Mouse (Mus musculus): Measurements from ENCODE around the gene Dnaaf3. TPM values are rescaled to one million over a fixed set of nuclear protein-coding genes. Genes with fewer than 3 reads are reported as not detected.
"Not testable (repeated sequence)": the region's sequence is repeated elsewhere in the genome, so short reads cannot be mapped to it uniquely, and the experiment has no call there.

Gene Dnaaf3
- polyA plus RNA-seq, 1 experiment from 2014 or later, result 3.0 TPM

DNA sequence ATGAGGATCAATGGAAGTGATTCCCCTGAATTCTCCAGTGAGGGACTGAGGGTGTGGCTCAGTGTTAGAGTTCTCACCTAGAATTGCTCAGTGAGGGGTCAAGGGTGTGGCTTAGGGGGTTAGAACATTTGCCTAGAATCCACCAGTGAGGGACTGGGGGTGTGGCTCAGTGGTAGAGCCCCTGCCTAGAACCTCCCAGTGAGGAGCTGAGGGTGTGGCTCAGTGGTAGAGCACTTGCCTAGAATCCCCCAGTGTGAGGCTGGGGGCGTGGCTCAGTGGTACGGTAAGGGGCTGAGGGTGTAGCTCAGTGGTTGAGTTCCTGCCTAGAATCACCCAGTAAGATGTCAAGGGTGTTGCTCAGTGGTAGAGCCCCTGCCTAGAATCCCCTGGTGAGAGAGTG is 6.8 kb upstream of the Dnaaf3 start:
- Histone ChIP-seq H3K9me3 (no peaks in the 10 kb centered on the region), H3K4me2 (no peak overlapping the region), H3K9ac (no peak overlapping the region), H3K27ac (no peak overlapping the region), H3K4me1 (no peaks in the 10 kb centered on the region), H3K27me3 (no peaks in the 10 kb centered on the region), H3K36me3 (no peaks in the 10 kb centered on the region), H3K4me3 (no peak overlapping the region)
- ATAC-seq (ENCODE audit: insufficient number of reproducible peaks, low FRiP score, low TSS enrichment, low read depth), result no peak
- 63% methylated on average over 2 of the region's 2 CpGs for WGBS

DNA sequence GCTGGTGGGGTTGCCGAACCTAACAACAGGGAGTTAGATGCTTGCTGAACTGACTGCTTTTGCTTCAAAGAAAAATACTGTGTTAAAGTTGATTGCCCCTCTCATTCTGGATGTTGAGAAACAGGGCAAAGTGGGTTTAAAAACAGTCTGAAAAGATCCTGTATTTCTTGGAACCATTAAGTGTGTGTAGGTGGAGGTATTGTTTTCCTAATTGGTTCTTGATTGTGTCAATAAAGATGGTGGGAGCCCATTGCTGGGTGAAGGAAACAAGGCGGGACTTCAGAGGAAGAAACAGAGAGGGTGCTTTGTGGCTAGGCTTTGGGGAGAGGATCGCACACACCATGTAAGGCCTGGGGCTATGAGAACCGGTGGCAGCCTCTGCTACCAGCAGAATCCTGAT is 4.9 kb upstream of the Dnaaf3 start:
- Histone ChIP-seq H3K4me2 (no peak overlapping the region), H3K27ac (no peak overlapping the region), H3K27me3 (no peaks in the 10 kb centered on the region), H3K9me3 (no peaks in the 10 kb centered on the region), H3K9ac (no peak overlapping the region), H3K4me3 (no peak overlapping the region), H3K36me3 (no peaks in the 10 kb centered on the region), H3K4me1 (peaks cover 4% of the 10 kb centered on the region)
- 40% methylated on average over 4 of the region's 4 CpGs for WGBS
- no peak for ATAC-seq (ENCODE audit: insufficient number of reproducible peaks, low FRiP score, low TSS enrichment, low read depth)

DNA sequence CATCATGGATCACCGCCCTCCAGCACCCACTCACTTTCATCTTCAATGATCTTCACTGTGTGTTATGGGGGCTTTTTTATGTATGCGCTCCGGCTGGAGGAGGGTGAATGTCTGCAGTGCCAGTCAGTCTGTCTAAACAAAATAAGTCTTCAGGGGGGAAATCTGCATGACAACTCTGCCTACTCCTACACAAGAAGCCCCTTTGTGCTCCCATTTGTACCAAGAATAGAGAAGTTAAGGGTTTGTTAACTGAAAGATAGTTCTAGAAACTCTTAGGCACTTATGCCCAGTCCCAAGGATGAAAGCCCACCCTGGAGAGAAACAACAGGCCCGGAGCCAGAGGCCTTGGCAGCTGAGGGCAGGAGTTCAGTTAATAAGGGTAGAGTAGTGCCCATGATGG is 4.1 kb upstream of the Dnaaf3 start:
- no peak for ATAC-seq (ENCODE audit: insufficient number of reproducible peaks, low FRiP score, low TSS enrichment, low read depth)

DNA sequence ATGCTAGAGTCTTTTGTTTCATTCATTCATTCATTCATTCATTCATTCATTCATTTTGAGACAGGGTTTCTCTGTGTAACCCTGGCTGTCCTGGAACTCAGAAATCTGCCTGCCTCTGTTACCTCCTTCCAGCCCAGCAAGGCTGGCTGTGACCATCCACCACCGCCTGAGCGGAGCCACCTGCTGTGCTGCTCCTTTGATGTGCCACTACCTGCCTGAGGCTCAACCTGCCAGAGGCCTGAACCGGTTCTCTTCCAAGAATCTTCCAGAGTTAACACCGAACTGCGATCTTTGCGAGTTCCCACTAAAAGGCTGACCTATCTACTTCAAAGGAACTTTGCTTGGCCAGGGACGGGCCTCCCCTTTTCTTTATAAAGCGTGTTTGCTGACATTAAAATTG is 2.1 kb downstream of the Dnaaf3 start:
- H3K27ac ChIP-seq; ATAC-seq (ENCODE audit: insufficient number of reproducible peaks, low FRiP score, low TSS enrichment, low read depth); H3K9ac ChIP-seq; H3K9me3 ChIP-seq; H3K27me3 ChIP-seq; H3K4me2 ChIP-seq; H3K36me3 ChIP-seq; H3K4me3 ChIP-seq: not testable (repeated sequence)
- 30% methylated on average over 8 of the region's 8 CpGs for WGBS
- peaks cover 28% of the 10 kb centered on the region for H3K4me1 ChIP-seq

More for the DNA sequence above, 4.1 kb upstream of the Dnaaf3 start:
- Histone ChIP-seq H3K4me2 (no peak overlapping the region), H3K27me3 (0 out of 2 replicates have a peak, but pooled peaks cover 4% of the 10 kb centered on the region), H3K4me1 (peaks cover 12% of the 10 kb centered on the region), H3K36me3 (no peaks in the 10 kb centered on the region), H3K9me3 (no peaks in the 10 kb centered on the region), H3K9ac (no peak overlapping the region), H3K4me3 (no peak overlapping the region), H3K27ac (no peak overlapping the region)
- 90% methylated on average over 4 of the region's 4 CpGs for WGBS

DNA sequence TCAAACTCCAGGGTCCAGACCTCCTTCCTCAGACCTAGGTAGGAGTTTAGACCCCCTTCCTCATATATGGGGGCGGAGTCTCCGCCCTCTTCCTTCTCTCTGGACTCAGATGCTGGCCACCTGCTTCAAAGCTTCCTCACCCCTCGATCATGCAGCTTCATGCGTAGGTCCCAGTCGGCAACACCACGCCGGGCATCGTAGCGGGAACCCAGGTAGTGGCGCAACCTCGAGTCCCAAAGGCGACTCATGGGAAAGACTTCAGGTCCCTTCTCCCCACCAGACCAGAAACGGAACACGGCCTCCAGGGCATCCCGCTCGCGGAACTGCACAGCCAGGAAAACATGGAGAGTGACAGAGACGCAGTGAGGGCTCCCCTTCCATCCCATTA is 5.0 kb downstream of the Dnaaf3 start:
- H3K9ac ChIP-seq, result no peak overlapping the region
- 50% methylated on average over 18 of the region's 18 CpGs for WGBS

DNA sequence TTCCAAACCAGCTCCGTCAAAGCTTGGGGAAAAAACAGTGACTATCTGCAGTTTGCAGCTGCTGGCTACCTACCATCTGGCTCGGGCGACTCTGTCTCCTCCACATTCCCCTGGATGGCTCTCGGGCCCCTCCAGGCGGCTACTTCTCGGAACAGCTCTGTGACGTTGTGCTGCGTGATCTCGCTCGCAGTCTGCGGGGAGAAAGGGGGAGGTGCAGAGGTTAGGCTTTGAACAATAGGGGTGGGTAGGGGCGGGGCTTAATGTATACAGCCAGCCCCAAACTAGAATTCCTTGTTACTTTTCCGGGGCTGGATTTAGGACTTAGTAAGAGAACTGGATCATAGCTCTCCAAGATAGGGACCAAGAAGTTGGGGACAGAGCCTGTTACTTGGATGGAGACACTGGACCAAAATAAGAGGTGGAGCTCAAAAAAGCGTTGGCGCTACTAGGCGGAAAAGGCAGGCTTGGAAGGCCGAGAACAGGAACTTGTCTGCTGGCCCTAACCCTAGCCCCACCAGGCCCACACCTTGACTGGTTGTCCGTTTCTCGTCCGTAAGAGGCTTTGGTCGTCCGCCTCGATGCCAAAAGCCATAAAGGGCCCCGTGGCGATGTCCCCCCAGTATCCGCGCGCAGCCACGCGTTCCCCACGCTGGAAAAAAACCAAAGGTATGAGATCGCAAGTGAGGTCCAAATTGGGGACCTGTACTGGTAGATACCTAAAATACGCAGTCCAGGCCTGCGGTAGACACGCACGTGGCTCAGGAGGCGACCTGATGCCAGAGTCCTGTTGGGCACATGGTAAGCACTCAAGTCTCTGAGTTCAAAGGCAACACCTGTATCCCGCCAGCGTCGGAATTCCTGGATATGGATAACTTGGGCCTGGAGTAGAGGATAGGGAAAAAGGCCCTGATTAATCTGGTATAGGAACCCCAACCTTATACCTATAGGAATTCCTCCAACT is 5.6 kb downstream of the Dnaaf3 start:
- peak overlapping the region; percentile 57 for H3K27ac ChIP-seq
- H3K27me3 ChIP-seq, result no peaks in the 10 kb centered on the region
- H3K9ac ChIP-seq, result peak overlapping the region; percentile 31; the same call in 1 of the 2 replicates
- peak; percentile 85 for ATAC-seq (ENCODE audit: insufficient number of reproducible peaks, low FRiP score, low TSS enrichment, low read depth)
- H3K4me1 ChIP-seq, result peaks cover 19% of the 10 kb centered on the region
- no peaks in the 10 kb centered on the region for H3K36me3 ChIP-seq
- no peaks in the 10 kb centered on the region for H3K9me3 ChIP-seq
- peak overlapping the region; percentile 66 for H3K4me2 ChIP-seq
- WGBS, result 23% methylated on average over 40 of the region's 40 CpGs
- H3K4me3 ChIP-seq, result peak overlapping the region; percentile 40

More for the DNA sequence above, 5.0 kb downstream of the Dnaaf3 start:
- Histone ChIP-seq H3K27ac (no peak overlapping the region), H3K4me2 (peak overlapping the region; percentile 66), H3K9me3 (no peaks in the 10 kb centered on the region), H3K4me1 (peaks cover 26% of the 10 kb centered on the region), H3K27me3 (0 out of 2 replicates have a peak, but pooled peaks cover 4% of the 10 kb centered on the region), H3K36me3 (no peaks in the 10 kb centered on the region), H3K4me3 (peak overlapping the region; percentile 40)
- ATAC-seq (ENCODE audit: insufficient number of reproducible peaks, low FRiP score, low TSS enrichment, low read depth), result no peak

DNA sequence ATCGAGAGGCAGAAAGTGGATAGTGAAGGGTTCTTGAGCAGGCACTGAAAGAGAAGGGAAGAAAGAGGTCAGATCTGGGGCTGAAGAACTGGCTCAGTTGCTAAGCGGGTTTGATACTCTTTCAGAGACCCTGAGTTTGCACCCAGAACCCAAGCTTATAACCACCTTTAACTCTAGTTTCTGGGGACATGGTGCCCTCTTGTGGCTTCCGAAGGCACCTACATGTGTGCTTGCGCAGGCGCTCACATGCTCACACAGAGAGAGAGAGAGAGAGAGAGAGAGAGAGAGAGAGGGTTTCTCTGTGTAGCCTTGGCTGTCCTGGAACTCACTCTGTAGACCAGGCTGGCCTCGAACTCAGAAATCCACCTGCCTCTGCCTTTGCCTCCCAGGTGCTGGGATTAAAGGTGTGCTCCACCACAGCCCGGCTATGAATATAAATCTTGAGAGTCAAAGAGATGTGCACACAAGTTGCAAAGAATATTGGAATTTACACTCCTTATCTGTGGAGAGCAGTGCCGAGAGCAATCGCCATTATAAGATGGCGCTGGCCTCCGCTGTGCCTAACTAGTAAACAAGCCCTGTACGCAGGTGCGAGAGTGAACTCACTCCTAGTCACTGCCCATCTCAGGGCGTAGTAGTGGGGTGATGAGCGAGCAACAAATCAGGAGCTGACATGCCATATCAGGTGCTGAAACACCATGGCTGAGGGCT is 7.9 kb downstream of the Dnaaf3 start, which contains the start of gene Tnni3:
Tnni3 (minus strand) TSS at position 18 of the 711 bp plus-strand sequence.
- H3K9ac ChIP-seq; H3K4me3 ChIP-seq; H3K36me3 ChIP-seq; H3K27me3 ChIP-seq; H3K27ac ChIP-seq; ATAC-seq (ENCODE audit: insufficient number of reproducible peaks, low FRiP score, low TSS enrichment, low read depth); H3K4me2 ChIP-seq; H3K9me3 ChIP-seq: not testable (repeated sequence)
- WGBS, result 73% methylated on average over 15 of the region's 15 CpGs
- peaks cover 28% of the 10 kb centered on the region for H3K4me1 ChIP-seq

DNA sequence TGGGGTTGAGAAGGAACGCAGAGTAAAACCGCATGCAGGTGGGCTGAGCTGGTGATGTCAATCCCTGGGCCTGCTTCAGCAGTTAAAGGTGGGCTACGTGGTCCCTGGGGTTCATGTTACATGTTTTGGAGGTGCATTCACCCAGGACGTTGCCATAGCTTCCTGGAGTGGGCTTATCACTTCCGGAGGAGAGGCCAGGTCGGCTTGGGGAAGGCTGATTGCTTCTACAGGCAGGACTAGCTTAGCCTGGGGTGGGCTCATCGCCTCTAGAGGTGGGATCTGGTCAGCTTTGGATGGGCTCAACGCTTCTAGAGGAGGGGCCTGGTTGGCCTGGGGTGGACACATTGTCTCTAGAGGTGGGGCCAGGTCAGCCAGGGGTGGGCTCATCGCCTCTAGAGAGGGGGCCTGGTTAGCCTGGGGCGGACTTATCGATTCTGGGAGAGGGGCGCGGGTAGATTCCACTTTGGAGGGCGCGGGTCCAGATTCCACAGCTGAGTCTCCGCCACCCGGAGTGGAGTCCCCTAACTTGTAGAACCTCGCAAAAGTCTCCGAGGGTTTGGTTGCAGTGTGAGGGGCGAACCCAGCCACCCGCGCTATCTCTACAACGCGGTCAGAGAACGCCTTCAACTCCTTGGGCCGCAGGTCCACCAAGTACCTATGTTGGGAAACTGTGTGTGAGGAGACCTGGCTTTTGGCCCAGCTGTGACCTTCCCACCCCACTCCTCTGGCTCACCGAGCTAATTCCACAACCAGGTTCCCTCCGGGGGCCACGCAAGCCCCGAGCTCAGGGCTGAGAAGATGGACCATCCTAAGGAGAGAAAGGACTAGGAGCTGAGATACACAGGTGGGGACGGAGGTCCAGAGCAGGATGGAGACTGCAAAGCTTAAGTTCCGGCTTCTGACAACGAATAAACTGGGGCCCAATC is 8.8 kb downstream of the Dnaaf3 start:
- 87% methylated on average over 33 of the region's 33 CpGs for WGBS
- Histone ChIP-seq H3K4me2 (no peak overlapping the region), H3K9me3 (no peaks in the 10 kb centered on the region), H3K4me1 (peaks cover 28% of the 10 kb centered on the region), H3K36me3 (no peaks in the 10 kb centered on the region), H3K27ac (no peak overlapping the region), H3K27me3 (0 out of 2 replicates have a peak, but pooled peaks cover 4% of the 10 kb centered on the region), H3K9ac (no peak overlapping the region), H3K4me3 (no peak overlapping the region)
- ATAC-seq (ENCODE audit: insufficient number of reproducible peaks, low FRiP score, low TSS enrichment, low read depth), result no peak

DNA sequence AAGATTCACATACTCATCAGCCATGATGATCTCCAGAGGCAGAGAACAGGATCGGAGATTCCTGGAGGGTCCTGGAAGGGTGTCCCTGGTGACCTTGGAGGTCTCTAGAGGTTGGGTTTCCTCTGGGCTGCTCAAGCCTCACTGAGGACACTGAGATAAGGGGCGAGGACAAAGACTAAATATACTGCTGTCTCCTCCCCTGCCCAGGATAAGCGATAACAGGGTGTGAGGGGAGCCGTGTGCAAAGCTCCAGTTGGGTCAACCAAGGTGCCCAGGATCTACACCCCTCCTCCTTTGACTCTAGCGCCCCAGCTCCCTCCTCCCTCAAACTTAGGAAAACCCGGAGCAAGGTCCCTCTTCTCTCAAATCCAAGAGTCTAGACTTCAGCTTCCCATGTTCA is 10.0 kb downstream of the Dnaaf3 start:
- Histone ChIP-seq H3K4me2 (no peak overlapping the region), H3K27ac (no peak overlapping the region), H3K9ac (no peak overlapping the region), H3K9me3 (no peaks in the 10 kb centered on the region), H3K4me1 (peaks cover 26% of the 10 kb centered on the region), H3K4me3 (no peak overlapping the region), H3K27me3 (0 out of 2 replicates have a peak, but pooled peaks cover 4% of the 10 kb centered on the region), H3K36me3 (no peaks in the 10 kb centered on the region)
- ATAC-seq (ENCODE audit: insufficient number of reproducible peaks, low FRiP score, low TSS enrichment, low read depth), result no peak
- 83% methylated on average over 6 of the region's 6 CpGs for WGBS

DNA sequence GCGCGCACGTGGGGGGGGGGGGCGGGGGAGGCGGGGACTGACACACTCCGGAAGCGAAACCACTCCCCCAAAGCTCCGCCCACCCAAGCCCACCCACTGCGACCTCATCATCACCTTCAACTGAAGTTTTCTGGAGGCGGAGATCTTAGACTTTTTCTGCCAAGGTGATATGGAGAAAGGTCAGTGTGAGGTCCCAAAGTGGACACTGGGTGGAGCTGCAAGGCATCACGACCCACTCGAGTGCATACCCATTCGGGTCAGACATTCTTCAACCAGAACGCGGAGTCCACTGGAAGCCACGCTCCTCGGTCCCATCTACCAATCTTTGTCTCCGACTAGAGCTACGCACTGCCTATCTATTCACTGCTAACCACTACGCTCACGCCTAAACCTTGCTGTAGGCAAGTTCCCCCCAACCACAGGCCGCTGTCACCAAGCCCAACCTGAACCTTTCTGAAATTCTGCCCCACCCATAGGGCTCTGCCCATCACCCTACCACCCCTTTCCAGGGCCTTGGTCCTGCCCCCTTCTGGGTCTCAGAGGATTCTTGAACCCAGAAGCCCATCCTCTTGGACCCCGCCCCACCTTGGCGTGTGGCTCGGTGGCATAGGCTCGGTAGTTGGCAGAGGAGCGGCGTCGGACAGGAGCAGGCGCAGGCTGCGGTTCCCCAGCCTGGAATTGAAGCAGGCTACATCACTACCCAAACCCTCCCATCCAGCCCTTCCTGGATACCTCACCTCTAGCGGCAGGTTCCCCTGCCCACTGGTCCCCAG is 10.8 kb downstream of the Dnaaf3 start:
- H3K27ac ChIP-seq, result no peak overlapping the region
- H3K27me3 ChIP-seq, result 0 out of 2 replicates have a peak, but pooled peaks cover 4% of the 10 kb centered on the region
- peaks cover 17% of the 10 kb centered on the region for H3K4me1 ChIP-seq
- H3K36me3 ChIP-seq, result no peaks in the 10 kb centered on the region
- no peaks in the 10 kb centered on the region for H3K9me3 ChIP-seq
- peak overlapping the region; percentile 26 for H3K4me3 ChIP-seq
- peak overlapping the region; percentile 45 for H3K4me2 ChIP-seq
- H3K9ac ChIP-seq, result no peak overlapping the region
- ATAC-seq (ENCODE audit: insufficient number of reproducible peaks, low FRiP score, low TSS enrichment, low read depth), result no peak
- WGBS, result 34% methylated on average over 32 of the region's 32 CpGs

Data from limb, embryonic 15.5 days (tissue).